19 mouse cellular contexts compared by ENCODE assay signal in the genomic region with DNA sequence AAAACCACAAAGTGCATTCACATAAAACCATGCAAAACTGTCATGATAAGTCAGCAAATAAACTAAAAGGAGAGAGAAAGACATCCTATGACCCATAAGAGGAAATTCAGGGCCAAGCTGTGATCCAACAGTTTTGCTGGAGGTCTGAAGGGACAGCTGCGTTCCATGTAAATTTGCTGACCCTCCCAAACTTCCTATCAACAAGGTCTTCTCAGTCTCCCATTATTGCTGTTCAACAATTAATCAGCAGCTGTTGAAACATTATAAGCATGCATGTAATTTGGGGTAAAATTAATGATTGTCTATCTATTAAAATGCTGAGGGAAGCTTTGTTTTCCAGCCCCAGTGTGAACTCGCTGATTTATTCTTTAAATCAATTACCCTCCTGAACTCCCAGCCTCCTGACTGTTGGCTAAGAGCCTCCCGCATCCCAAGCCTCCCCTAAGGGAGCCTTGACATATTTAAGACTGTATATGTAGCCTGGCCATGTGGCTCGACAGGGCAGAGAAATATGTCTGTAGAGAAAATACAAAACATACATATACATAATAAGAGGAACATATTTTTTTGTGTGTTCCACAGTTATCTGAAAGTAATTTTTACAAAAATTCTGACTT.
A peak's percentile ranks its signal among the peaks of the same experiment; 100 is the strongest.
DNase-seq lines count a peak whose midpoint lies in the region; ATAC-seq and TF ChIP-seq lines count a peak whose summit lies in the region.
"Had no signal": no experiment of that assay in that cellular context is flagged by ENCODE, and none has a peak within 500 bp of the region (broad histone marks: within the 10 kb centered on the region; RNA-seq: fewer than 3 reads in every experiment).

No protein-coding gene starts in this region.

- TF ChIP-seq CTCF in kidney, postnatal 0 days (IDR thresholded peaks at IDR 0.05; ENCODE audit: low read depth), result no peak

- no peaks in the 10 kb centered on the region for H3K27me3 ChIP-seq in hindbrain, embryonic 11.5 days (ENCODE audit: control insufficient read depth, insufficient read depth, low read length)
- H3K27me3 ChIP-seq in hindbrain, embryonic 10.5 days (ENCODE audit: insufficient read depth, poor library complexity, severe bottlenecking), result no peaks in the 10 kb centered on the region; the same call in 1 of the 2 replicates
- H3K27me3 ChIP-seq in kidney, postnatal 0 days (ENCODE audit: insufficient read depth, low read length), result no peaks in the 10 kb centered on the region
- H3K27me3 ChIP-seq: embryonic facial prominence, embryonic 15.5 days; limb, embryonic 15.5 days; midbrain, embryonic 13.5 days; Patski had no signal

- no peaks in the 10 kb centered on the region for H3K36me3 ChIP-seq in hindbrain, embryonic 11.5 days (ENCODE audit: control insufficient read depth, insufficient read depth, low read length)
- H3K36me3 ChIP-seq in hindbrain, embryonic 10.5 days, result no peaks in the 10 kb centered on the region
- H3K36me3 ChIP-seq in kidney, postnatal 0 days (ENCODE audit: insufficient read depth, low read length), result no peaks in the 10 kb centered on the region
- H3K36me3 ChIP-seq: embryonic facial prominence, embryonic 15.5 days; forebrain, embryonic 10.5 days; limb, embryonic 15.5 days; midbrain, embryonic 13.5 days had no signal

- DNase-seq in hindbrain, embryonic 11.5 days (ENCODE audit: low spot score), result no peak
- DNase-seq in hindbrain, embryonic 10.5 days (ENCODE audit: low spot score), result no peak
- DNase-seq in retina, postnatal 1 day, result peak; percentile 23
- DNase-seq in retina, embryonic 14.5 days (ENCODE audit: low spot score), result no peak
- DNase-seq in kidney, postnatal 0 days (ENCODE audit: low spot score), result peak; percentile 78
- DNase-seq in urinary bladder, adult 2 months (ENCODE audit: low spot score), result no peak
- DNase-seq: adrenal gland, adult 8-10 months; cerebellum, adult 8-10 months; layer of hippocampus, postnatal 36 days; lung, postnatal 10 days; right cerebral cortex, adult 18-20 months; thymus, postnatal 14 days had no signal

- H3K9me3 ChIP-seq in hindbrain, embryonic 11.5 days (ENCODE audit: control insufficient read depth, low read length), result no peaks in the 10 kb centered on the region
- H3K9me3 ChIP-seq in hindbrain, embryonic 10.5 days, result no peaks in the 10 kb centered on the region
- H3K9me3 ChIP-seq in kidney, postnatal 0 days (replicated peaks; ENCODE audit: low read length), result no peaks in the 10 kb centered on the region
- H3K9me3 ChIP-seq: embryonic facial prominence, embryonic 15.5 days; forebrain, embryonic 10.5 days; limb, embryonic 15.5 days; midbrain, embryonic 13.5 days had no signal

- WGBS in hindbrain, embryonic 11.5 days, result 40% methylated on average over 4 of the region's 4 CpGs
- 64% methylated on average over 4 of the region's 4 CpGs for WGBS in hindbrain, embryonic 10.5 days
- 24% methylated on average over 4 of the region's 4 CpGs for WGBS in kidney, postnatal 0 days

- H3K4me3 ChIP-seq in hindbrain, embryonic 11.5 days (ENCODE audit: low read depth, low read length), result no peak overlapping the region
- H3K4me3 ChIP-seq in hindbrain, embryonic 10.5 days, result no peak overlapping the region
- no peak overlapping the region for H3K4me3 ChIP-seq in kidney, postnatal 0 days (replicated peaks; ENCODE audit: low read depth, low read length)
- H3K4me3 ChIP-seq: embryonic facial prominence, embryonic 15.5 days; forebrain, embryonic 10.5 days; limb, embryonic 15.5 days; midbrain, embryonic 13.5 days had no signal

- H3K4me1 ChIP-seq in hindbrain, embryonic 11.5 days (replicated peaks; ENCODE audit: control insufficient read depth, insufficient read depth, low read length), result no peaks in the 10 kb centered on the region
- H3K4me1 ChIP-seq in hindbrain, embryonic 10.5 days (replicated peaks), result peaks cover 9% of the 10 kb centered on the region
- H3K4me1 ChIP-seq in kidney, postnatal 0 days (replicated peaks; ENCODE audit: insufficient read depth, low read length), result no peaks in the 10 kb centered on the region
- H3K4me1 ChIP-seq: embryonic facial prominence, embryonic 15.5 days; forebrain, embryonic 10.5 days; limb, embryonic 15.5 days; midbrain, embryonic 13.5 days had no signal

- peak; percentile 69; the same call in 1 of the 2 replicates for ATAC-seq in hindbrain, embryonic 11.5 days (ENCODE audit: low FRiP score)
- no peak; the same call in 1 of the 2 replicates for ATAC-seq in kidney, postnatal 0 days (replicated peaks; ENCODE audit: low FRiP score, low read depth)
- ATAC-seq in inflammation-experienced regulatory T-cells, adult 6 months, result no peak
- ATAC-seq: midbrain, embryonic 13.5 days had no signal

- H3K4me2 ChIP-seq in hindbrain, embryonic 11.5 days (replicated peaks; ENCODE audit: low read depth, low read length), result no peak overlapping the region
- no peak overlapping the region for H3K4me2 ChIP-seq in kidney, postnatal 0 days (ENCODE audit: low read length)
- H3K4me2 ChIP-seq: embryonic facial prominence, embryonic 15.5 days; heart, embryonic 11.5 days; limb, embryonic 15.5 days; midbrain, embryonic 13.5 days had no signal

- H3K27ac ChIP-seq in hindbrain, embryonic 11.5 days (ENCODE audit: low read depth, low read length), result no peak overlapping the region
- no peak overlapping the region for H3K27ac ChIP-seq in hindbrain, embryonic 10.5 days
- H3K27ac ChIP-seq in kidney, postnatal 0 days, result no peak overlapping the region
- H3K27ac ChIP-seq: embryonic facial prominence, embryonic 15.5 days; forebrain, embryonic 10.5 days; limb, embryonic 15.5 days; midbrain, embryonic 13.5 days had no signal

- no peak overlapping the region for H3K9ac ChIP-seq in hindbrain, embryonic 11.5 days (ENCODE audit: low read depth, low read length)
- no peak overlapping the region for H3K9ac ChIP-seq in kidney, postnatal 0 days (ENCODE audit: low read depth, low read length)
- H3K9ac ChIP-seq: embryonic facial prominence, embryonic 15.5 days; limb, embryonic 15.5 days; midbrain, embryonic 13.5 days had no signal

Comparison
In these comparisons a context has a peak if more than half of its experiments do, and no peak if none do; other contexts are left out.
1. DNase-seq: peak in retina, postnatal 1 day (single experiment) and kidney, postnatal 0 days (single experiment); none in hindbrain, embryonic 11.5 days (single experiment), hindbrain, embryonic 10.5 days (single experiment), retina, embryonic 14.5 days (single experiment) and urinary bladder, adult 2 months (single experiment).